Comparison of ENCODE assay signal across 4 mouse cellular contexts in the genomic region with DNA sequence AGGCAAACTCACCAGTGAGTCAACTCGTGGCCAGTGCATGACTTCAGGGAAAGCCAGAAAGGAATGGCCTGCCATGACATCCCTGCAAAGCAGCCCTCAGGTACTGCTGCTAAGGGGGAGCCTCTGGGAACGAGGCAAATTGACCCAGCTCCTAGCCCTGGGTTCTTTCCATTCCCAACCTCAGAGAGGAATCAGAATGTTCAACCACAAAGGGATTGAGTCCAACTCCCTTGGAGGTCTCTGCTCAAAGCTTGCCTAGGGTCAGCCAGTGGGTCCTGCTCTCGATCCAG.
"Had no signal": no experiment of that assay in that cellular context is flagged by ENCODE, and none has a peak within 500 bp of the region (broad histone marks: within the 10 kb centered on the region; RNA-seq: fewer than 3 reads in every experiment).

No protein-coding gene starts in this region.

- H3K9me3 ChIP-seq: liver, embryonic 13.5 days; neural tube, embryonic 12.5 days had no signal

- H3K9ac ChIP-seq: liver, embryonic 13.5 days; neural tube, embryonic 12.5 days had no signal

- H3K4me2 ChIP-seq: liver, embryonic 13.5 days; midbrain, embryonic 11.5 days; neural tube, embryonic 12.5 days had no signal

- H3K27ac ChIP-seq: liver, embryonic 13.5 days; neural tube, embryonic 12.5 days had no signal

- H3K4me3 ChIP-seq: liver, embryonic 13.5 days; neural tube, embryonic 12.5 days had no signal

- DNase-seq: layer of hippocampus, adult 9-11 months; liver, embryonic 13.5 days had no signal

- H3K36me3 ChIP-seq: liver, embryonic 13.5 days; neural tube, embryonic 12.5 days had no signal

- H3K27me3 ChIP-seq: neural tube, embryonic 12.5 days had no signal

- H3K4me1 ChIP-seq: neural tube, embryonic 12.5 days had no signal
